Mouse (Mus musculus) olfactory bulb, adult 2 months (tissue): ENCODE data around the gene Rgl1.

Experiments
- CTCF ChIP-seq: fragments of 200-500 bp; IDR thresholded peaks from 2 replicates; pipeline ENCODE4 v1.5.1; 2012; ENCODE audit warnings: low read depth, mild to moderate bottlenecking, low read length, moderate library complexity; ENCODE audit not compliant: insufficient read depth
- POLR2A ChIP-seq: fragments of 200-500 bp; IDR thresholded peaks from 2 replicates; pipeline ENCODE4 v1.6.1; 2012; ENCODE audit warnings: mild to moderate bottlenecking, low read depth, low read length, moderate library complexity; ENCODE audit not compliant: insufficient read depth

- TF ChIP-seq CTCF (no peak), POLR2A (no peak)
These were observed 142.5 kb downstream of the Rgl1 start for GRCm38 (mm10) chr1:152623375-152624270.
